Mouse (Mus musculus): Measurements from ENCODE around the gene Rflnb. TPM values are rescaled to one million over a fixed set of nuclear protein-coding genes. Genes with fewer than 3 reads are reported as not detected.
A peak's percentile ranks its signal among the peaks of the same experiment; 100 is the strongest.

The Rflnb gene
- polyA plus RNA-seq, 2 experiments, result 1.3 to 1.9 TPM

DNA sequence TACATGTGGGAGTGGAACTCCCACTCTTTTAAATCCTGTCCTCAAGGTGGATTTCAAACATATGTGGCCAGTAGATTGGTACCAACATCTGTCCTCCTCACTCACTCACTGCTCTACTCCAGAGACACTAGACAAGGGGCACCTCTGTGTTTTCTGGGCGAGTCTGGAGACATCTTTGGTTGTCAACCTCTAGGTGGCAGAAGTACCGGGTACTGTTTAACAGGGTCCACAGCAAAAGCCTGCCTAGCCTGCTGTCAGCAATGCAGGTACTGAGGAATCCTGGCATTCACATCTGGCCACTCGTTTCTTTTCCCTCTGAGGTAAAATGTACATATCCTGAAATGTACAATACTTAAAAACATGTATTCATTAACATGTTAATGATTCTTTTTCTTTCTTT, 28.9 kb upstream of the Rflnb start:
- ATAC-seq (ENCODE audit: insufficient read depth), result no peak
- Histone ChIP-seq H3K27ac (no peak overlapping the region), H3K36me3 (replicated peaks; ENCODE audit: control insufficient read depth, insufficient read depth, low read depth) (no peaks in the 10 kb centered on the region), H3K4me2 (ENCODE audit: low read depth) (no peak overlapping the region), H3K9ac (replicated peaks) (no peak overlapping the region), H3K9me3 (ENCODE audit: control insufficient read depth, low read length) (no peaks in the 10 kb centered on the region), H3K4me3 (ENCODE audit: insufficient read depth in 1 of 2, low read depth in 2 of 2, low read length in 2 of 2) (no peak overlapping the region), H3K27me3 (ENCODE audit: control insufficient read depth, insufficient read depth, low read length) (no peaks in the 10 kb centered on the region), H3K4me1 (replicated peaks; ENCODE audit: control insufficient read depth in 2 of 2, insufficient read depth in 2 of 2, low read length in 1 of 2) (no peaks in the 10 kb centered on the region)
- WGBS (ENCODE audit: insufficient replicate concordance), result 26% methylated on average over 3 of the region's 3 CpGs
- DNase-seq (ENCODE audit: low read depth in 3 of 3, low spot score in 3 of 3), result no peak
- TF ChIP-seq CTCF (IDR thresholded peaks at IDR 0.05; ENCODE audit: low read depth), result peak; percentile 32
- no peak for TF ChIP-seq EP300 (IDR thresholded peaks at IDR 0.05; ENCODE audit: low read depth)

DNA sequence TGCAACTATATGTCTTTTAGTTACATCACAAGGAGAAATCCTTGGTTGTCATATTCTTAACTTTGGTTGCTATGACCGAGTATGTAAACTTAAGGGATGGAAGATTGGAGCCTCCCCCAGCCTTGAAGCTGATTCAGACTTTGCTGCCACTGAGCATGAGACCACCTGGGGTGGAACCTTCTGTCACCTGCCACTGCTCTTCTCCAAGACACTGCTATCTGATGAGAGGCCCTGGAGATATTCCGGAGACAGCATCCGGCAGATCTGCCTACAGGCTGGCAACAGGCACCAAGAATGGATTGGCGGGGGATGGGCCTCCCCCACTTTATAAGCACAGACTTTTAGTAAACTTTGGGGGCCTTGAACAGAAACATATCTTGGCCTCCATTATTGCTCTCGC, 24.9 kb upstream of the Rflnb start:
- ATAC-seq (ENCODE audit: insufficient read depth) (no peak), DNase-seq (ENCODE audit: low read depth in 3 of 3, low spot score in 3 of 3) (no peak)
- Histone ChIP-seq H3K4me1 (replicated peaks; ENCODE audit: control insufficient read depth in 2 of 2, insufficient read depth in 2 of 2, low read length in 1 of 2) (no peaks in the 10 kb centered on the region), H3K9ac (replicated peaks) (no peak overlapping the region), H3K27ac (no peak overlapping the region), H3K27me3 (ENCODE audit: control insufficient read depth, insufficient read depth, low read length) (no peaks in the 10 kb centered on the region), H3K4me2 (ENCODE audit: low read depth) (no peak overlapping the region), H3K36me3 (replicated peaks; ENCODE audit: control insufficient read depth, insufficient read depth, low read depth) (no peaks in the 10 kb centered on the region), H3K9me3 (ENCODE audit: control insufficient read depth, low read length) (no peaks in the 10 kb centered on the region), H3K4me3 (ENCODE audit: insufficient read depth in 1 of 2, low read depth in 2 of 2, low read length in 2 of 2) (no peak overlapping the region)
- WGBS (ENCODE audit: insufficient replicate concordance), result 80% methylated on average over 5 of the region's 5 CpGs
- TF ChIP-seq CTCF (IDR thresholded peaks at IDR 0.05; ENCODE audit: low read depth) (no peak), EP300 (IDR thresholded peaks at IDR 0.05; ENCODE audit: low read depth) (no peak)

DNA sequence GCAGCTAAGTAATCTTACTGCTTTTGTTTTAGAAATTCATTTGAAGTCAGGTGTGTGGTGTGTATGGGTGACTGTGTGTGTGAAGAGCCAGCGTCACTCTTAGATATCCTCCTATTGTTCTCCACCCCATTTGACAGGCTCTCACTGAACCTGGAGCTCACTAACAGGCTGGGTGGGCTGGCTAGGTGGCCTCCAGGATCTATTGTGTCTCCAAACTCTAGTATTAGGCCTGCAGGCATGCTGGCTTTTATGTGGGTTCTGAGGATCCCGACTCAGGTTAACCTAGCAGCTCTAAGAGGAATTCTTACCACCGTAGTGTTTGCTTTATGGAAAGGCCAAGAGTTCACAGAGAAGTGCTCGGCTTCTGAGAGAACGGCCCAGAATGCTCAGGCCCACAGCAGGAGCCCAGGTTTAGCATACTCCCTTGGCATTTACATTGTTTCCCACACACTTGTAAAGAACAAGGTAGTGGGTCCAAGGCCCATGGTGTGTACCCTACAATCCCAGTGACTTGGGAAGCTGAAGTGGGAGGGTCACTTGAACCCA, 23.5 kb upstream of the Rflnb start:
- H3K9me3 ChIP-seq (ENCODE audit: control insufficient read depth, low read length), result no peaks in the 10 kb centered on the region

DNA sequence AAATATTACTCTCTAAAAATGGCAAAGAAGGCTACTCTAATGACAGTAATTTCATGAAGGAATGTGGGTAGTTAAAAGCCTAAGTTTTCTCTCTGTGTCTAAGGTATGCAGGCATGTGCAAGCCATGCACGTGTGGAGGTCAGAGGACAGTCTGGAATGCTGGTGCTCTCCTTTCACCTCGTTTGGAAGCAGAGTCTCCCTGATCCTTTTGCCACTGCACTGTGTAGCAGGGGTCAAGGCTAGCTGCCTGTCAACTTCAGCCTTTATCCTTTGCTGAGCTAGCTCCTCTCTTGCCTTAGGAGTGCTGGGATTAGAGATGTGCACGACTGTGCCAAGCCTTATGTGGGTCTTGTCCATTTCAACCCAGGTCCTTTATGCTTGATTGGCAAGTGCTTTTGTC, 22.9 kb upstream of the Rflnb start:
- Histone ChIP-seq H3K27ac (no peak overlapping the region), H3K9me3 (ENCODE audit: control insufficient read depth, low read length) (no peaks in the 10 kb centered on the region), H3K4me3 (ENCODE audit: insufficient read depth in 1 of 2, low read depth in 2 of 2, low read length in 2 of 2) (no peak overlapping the region), H3K4me1 (replicated peaks; ENCODE audit: control insufficient read depth in 2 of 2, insufficient read depth in 2 of 2, low read length in 1 of 2) (no peaks in the 10 kb centered on the region), H3K36me3 (replicated peaks; ENCODE audit: control insufficient read depth, insufficient read depth, low read depth) (no peaks in the 10 kb centered on the region), H3K9ac (replicated peaks) (no peak overlapping the region), H3K4me2 (ENCODE audit: low read depth) (no peak overlapping the region), H3K27me3 (ENCODE audit: control insufficient read depth, insufficient read depth, low read length) (no peaks in the 10 kb centered on the region)
- DNase-seq (ENCODE audit: low read depth in 3 of 3, low spot score in 3 of 3) (no peak), ATAC-seq (ENCODE audit: insufficient read depth) (no peak)
- TF ChIP-seq EP300 (IDR thresholded peaks at IDR 0.05; ENCODE audit: low read depth) (no peak), CTCF (IDR thresholded peaks at IDR 0.05; ENCODE audit: low read depth) (no peak)
- 45% methylated on average over 3 of the region's 3 CpGs for WGBS (ENCODE audit: insufficient replicate concordance)

More for the DNA sequence above, 23.5 kb upstream of the Rflnb start:
- DNase-seq (ENCODE audit: low read depth in 3 of 3, low spot score in 3 of 3), result no peak
- Histone ChIP-seq H3K4me1 (replicated peaks; ENCODE audit: control insufficient read depth in 2 of 2, insufficient read depth in 2 of 2, low read length in 1 of 2) (no peaks in the 10 kb centered on the region), H3K9ac (replicated peaks) (no peak overlapping the region), H3K36me3 (replicated peaks; ENCODE audit: control insufficient read depth, insufficient read depth, low read depth) (no peaks in the 10 kb centered on the region), H3K27me3 (ENCODE audit: control insufficient read depth, insufficient read depth, low read length) (no peaks in the 10 kb centered on the region), H3K4me3 (ENCODE audit: insufficient read depth in 1 of 2, low read depth in 2 of 2, low read length in 2 of 2) (no peak overlapping the region), H3K27ac (no peak overlapping the region), H3K4me2 (ENCODE audit: low read depth) (no peak overlapping the region)
- no peak for TF ChIP-seq CTCF (IDR thresholded peaks at IDR 0.05; ENCODE audit: low read depth)
- TF ChIP-seq EP300 (IDR thresholded peaks at IDR 0.05; ENCODE audit: low read depth), result no peak
- ATAC-seq (ENCODE audit: insufficient read depth), result no peak
- 64% methylated on average over 5 of the region's 5 CpGs for WGBS (ENCODE audit: insufficient replicate concordance)

DNA sequence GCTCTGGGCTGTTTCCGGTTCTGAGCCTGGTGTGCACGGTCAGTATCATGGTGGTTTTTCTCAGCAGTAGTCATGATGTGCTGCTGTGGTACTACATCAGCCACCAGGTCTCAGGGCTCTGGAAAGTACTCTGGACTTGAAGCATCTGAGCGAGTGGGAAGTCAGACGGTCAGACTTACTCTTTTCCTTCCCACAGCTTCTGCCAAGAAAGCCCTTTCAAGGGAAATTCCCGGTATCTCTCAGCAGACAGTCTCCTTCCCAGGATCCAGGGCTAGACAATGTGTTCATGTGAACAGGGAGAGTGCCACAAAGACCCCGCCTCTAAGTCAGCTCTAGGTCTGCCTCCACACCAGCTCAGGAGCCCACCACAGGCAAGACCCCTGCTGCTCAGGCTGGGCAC, 17.8 kb upstream of the Rflnb start:
- no peak overlapping the region for H3K4me2 ChIP-seq (ENCODE audit: low read depth)
- DNase-seq (ENCODE audit: low read depth in 3 of 3, low spot score in 3 of 3) (no peak), ATAC-seq (ENCODE audit: insufficient read depth) (no peak)
- H3K4me3 ChIP-seq (ENCODE audit: insufficient read depth in 1 of 2, low read depth in 2 of 2, low read length in 2 of 2), result no peak overlapping the region
- no peak overlapping the region for H3K9ac ChIP-seq (replicated peaks)
- H3K27ac ChIP-seq, result no peak overlapping the region
- no peaks in the 10 kb centered on the region for H3K9me3 ChIP-seq (ENCODE audit: control insufficient read depth, low read length)
- no peaks in the 10 kb centered on the region for H3K27me3 ChIP-seq (ENCODE audit: control insufficient read depth, insufficient read depth, low read length)
- WGBS (ENCODE audit: insufficient replicate concordance), result 78% methylated on average over 6 of the region's 6 CpGs
- no peaks in the 10 kb centered on the region for H3K4me1 ChIP-seq (replicated peaks; ENCODE audit: control insufficient read depth in 2 of 2, insufficient read depth in 2 of 2, low read length in 1 of 2)
- H3K36me3 ChIP-seq (replicated peaks; ENCODE audit: control insufficient read depth, insufficient read depth, low read depth), result no peaks in the 10 kb centered on the region
- TF ChIP-seq EP300 (IDR thresholded peaks at IDR 0.05; ENCODE audit: low read depth) (no peak), CTCF (IDR thresholded peaks at IDR 0.05; ENCODE audit: low read depth) (no peak)
